16 mouse cellular contexts compared by ENCODE assay signal in the genomic region with DNA sequence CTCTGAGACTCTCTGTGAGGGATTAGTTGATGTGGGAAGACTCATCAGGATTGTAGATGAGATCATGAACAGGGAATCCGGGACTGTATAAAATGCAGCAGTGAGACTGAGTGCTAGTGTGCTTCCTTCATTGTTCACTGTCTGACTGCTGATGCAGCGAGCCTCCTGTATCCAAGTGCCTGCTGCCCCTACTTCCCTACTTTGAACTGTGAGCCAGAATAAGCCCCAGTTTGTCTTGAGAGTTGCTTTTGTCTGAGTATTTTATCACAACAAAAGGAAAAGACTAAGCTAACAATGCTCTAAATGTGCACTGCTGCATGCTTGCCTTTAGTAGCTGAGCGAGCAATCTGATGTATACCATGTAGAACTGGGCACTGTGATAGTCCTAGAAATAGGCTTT. TPM values are rescaled to one million over a fixed set of nuclear protein-coding genes. Genes with fewer than 3 reads are reported as not detected.
A peak's percentile ranks its signal among the peaks of the same experiment; 100 is the strongest.
DNase-seq lines count a peak whose midpoint lies in the region; ATAC-seq lines count a peak whose summit lies in the region.
"Had no signal": no experiment of that assay in that cellular context is flagged by ENCODE, and none has a peak within 500 bp of the region (broad histone marks: within the 10 kb centered on the region; RNA-seq: fewer than 3 reads in every experiment).

No protein-coding gene starts in this region.

- no peak overlapping the region for H3K9ac ChIP-seq in forebrain, embryonic 15.5 days (replicated peaks)
- H3K9ac ChIP-seq: limb, embryonic 13.5 days; liver, embryonic 15.5 days had no signal

- H3K27me3 ChIP-seq in forebrain, embryonic 15.5 days, result no peaks in the 10 kb centered on the region
- H3K27me3 ChIP-seq in midbrain, embryonic 10.5 days (ENCODE audit: low read depth, poor library complexity, severe bottlenecking), result no peaks in the 10 kb centered on the region
- H3K27me3 ChIP-seq: limb, embryonic 13.5 days; liver, embryonic 15.5 days had no signal

- H3K9me3 ChIP-seq in forebrain, embryonic 15.5 days, result no peaks in the 10 kb centered on the region
- H3K9me3 ChIP-seq in midbrain, embryonic 10.5 days (replicated peaks), result no peaks in the 10 kb centered on the region
- H3K9me3 ChIP-seq: limb, embryonic 13.5 days; liver, embryonic 15.5 days had no signal

- ATAC-seq in forebrain, embryonic 15.5 days (replicated peaks), result no peak
- ATAC-seq: activated CD4-positive, CD25-positive, alpha-beta regulatory T cell, adult 4 months; inflammation-experienced regulatory T-cells, adult 6 months had no signal

- no peaks in the 10 kb centered on the region for H3K4me1 ChIP-seq in forebrain, embryonic 15.5 days
- H3K4me1 ChIP-seq in midbrain, embryonic 10.5 days, result peaks cover 25% of the 10 kb centered on the region
- H3K4me1 ChIP-seq: limb, embryonic 13.5 days; liver, embryonic 15.5 days had no signal

- H3K4me3 ChIP-seq in forebrain, embryonic 15.5 days, result no peak overlapping the region
- no peak overlapping the region for H3K4me3 ChIP-seq in midbrain, embryonic 10.5 days
- H3K4me3 ChIP-seq: limb, embryonic 13.5 days; liver, embryonic 15.5 days had no signal

- H3K36me3 ChIP-seq in forebrain, embryonic 15.5 days, result peaks cover 18% of the 10 kb centered on the region
- peaks cover 71% of the 10 kb centered on the region for H3K36me3 ChIP-seq in midbrain, embryonic 10.5 days

- 22% methylated on average over 3 of the region's 3 CpGs for WGBS in forebrain, embryonic 15.5 days
- 50% methylated on average over 3 of the region's 3 CpGs for WGBS in midbrain, embryonic 10.5 days

- H3K27ac ChIP-seq in forebrain, embryonic 15.5 days (replicated peaks), result 0 out of 2 replicates have a peak overlapping the region, but pooled peaks have one; percentile 2
- peak overlapping the region; percentile 72; the same call in 1 of the 2 replicates for H3K27ac ChIP-seq in midbrain, embryonic 10.5 days (replicated peaks)
- H3K27ac ChIP-seq: limb, embryonic 13.5 days; liver, embryonic 15.5 days had no signal

- no peak overlapping the region for H3K4me2 ChIP-seq in forebrain, embryonic 15.5 days (replicated peaks)
- H3K4me2 ChIP-seq: limb, embryonic 13.5 days; liver, embryonic 15.5 days had no signal

- DNase-seq in retina, postnatal 1 day, result peak; percentile 6
- DNase-seq in retina, embryonic 14.5 days (ENCODE audit: low spot score), result no peak
- DNase-seq in midbrain, embryonic 10.5 days (ENCODE audit: low spot score), result no peak
- no peak for DNase-seq in right cerebral cortex, postnatal 10 days (ENCODE audit: low spot score in 2 of 2)
- no peak for DNase-seq in cerebellum, adult 9-11 months
- no peak for DNase-seq in yolk sac, embryonic 10.5 days (ENCODE audit: low spot score)
- DNase-seq: adrenal gland, postnatal 25 days; cerebellum, postnatal 14 days; heart, adult 18-20 months; kidney, adult 9 months; lung, postnatal 14 days had no signal

RNA-seq across cellular contexts. Expression of a gene that starts 47.7 kb away (rescaled TPM):
- 68.6 and 77.3 TPM in 2 replicates for polyA plus RNA-seq in forebrain, embryonic 15.5 days (2015; fragmentation: Nextera tagmentation; extraction: Ambion mirVana)
- polyA plus RNA-seq in midbrain, embryonic 10.5 days (2016; fragmentation: Nextera tagmentation; extraction: Ambion mirVana), result 40.7 and 46.3 TPM in 2 replicates
